8 mouse cellular contexts compared by ENCODE assay signal in the genomic region with DNA sequence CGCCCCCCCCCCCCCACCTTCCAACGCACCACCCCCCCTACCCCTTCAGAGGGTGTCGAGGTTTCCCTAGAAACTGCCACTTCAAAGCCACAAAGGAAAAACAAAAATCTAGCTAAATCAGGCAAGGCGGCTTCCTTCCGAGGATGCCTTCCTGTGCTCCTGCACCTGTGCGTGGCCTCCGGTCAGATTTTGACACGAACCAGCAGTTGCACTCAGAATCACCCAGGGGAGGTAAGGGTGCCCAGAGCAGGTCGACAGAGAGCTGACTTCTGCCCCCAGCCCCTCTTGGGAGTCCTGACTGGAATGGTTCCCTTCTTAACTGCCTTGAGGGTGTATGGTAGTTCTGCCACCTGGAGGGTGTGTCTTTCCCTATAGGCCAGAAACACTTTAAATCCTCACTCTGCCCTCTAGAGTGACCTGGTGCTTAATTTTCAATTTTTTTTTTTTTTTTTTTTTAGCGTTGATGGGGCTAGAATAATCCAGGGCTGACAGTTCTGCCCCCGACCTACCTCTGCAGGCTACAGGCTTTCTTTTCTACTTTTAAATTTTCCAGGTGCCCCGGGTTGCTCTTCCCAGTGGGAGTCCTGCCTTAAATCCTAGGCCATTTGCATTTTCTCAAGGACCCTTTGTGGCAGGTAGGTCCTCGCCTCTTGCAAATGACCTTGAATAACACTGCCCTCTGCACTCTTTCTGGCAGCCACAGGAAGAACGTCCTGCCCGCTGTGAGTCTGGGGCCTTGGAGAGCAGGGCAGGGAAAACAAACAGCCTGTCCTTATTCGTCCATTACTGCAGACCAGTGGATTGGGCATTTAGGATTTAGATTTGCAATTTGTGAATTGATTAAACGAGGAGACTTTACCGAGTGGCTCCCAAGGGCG.
DNase-seq lines count a peak whose midpoint lies in the region; ATAC-seq and TF ChIP-seq lines count a peak whose summit lies in the region.

No protein-coding gene starts in this region.

- ATAC-seq in hindbrain, embryonic 11.5 days (ENCODE audit: low FRiP score): peak; percentile 14; the same call in 1 of the 2 replicates
- ATAC-seq in liver, embryonic 12.5 days: no peak

- no peak for TF ChIP-seq POLR2A in ES-Bruce4 (IDR thresholded peaks at IDR 0.05; ENCODE audit: insufficient read depth, low read length)

- peak overlapping the region; percentile 26 for H3K9ac ChIP-seq in ES-Bruce4 (ENCODE audit: low read depth, poor library complexity, severe bottlenecking)
- 0 out of 2 replicates have a peak overlapping the region, but pooled peaks have one; percentile 32 for H3K9ac ChIP-seq in hindbrain, embryonic 11.5 days (ENCODE audit: low read depth, low read length)
- no peak overlapping the region for H3K9ac ChIP-seq in liver, embryonic 12.5 days

- peak overlapping the region; percentile 86 for H3K27ac ChIP-seq in ES-Bruce4 (ENCODE audit: insufficient read depth, low read length)
- no peak overlapping the region for H3K27ac ChIP-seq in hindbrain, embryonic 11.5 days (ENCODE audit: low read depth, low read length)
- H3K27ac ChIP-seq in liver, embryonic 12.5 days: no peak overlapping the region

- 10% methylated on average over 18 of the region's 19 CpGs for WGBS in hindbrain, embryonic 11.5 days
- 11% methylated on average over 19 of the region's 19 CpGs for WGBS in liver, embryonic 12.5 days (ENCODE audit: insufficient replicate concordance)

- DNase-seq in embryo, embryonic 10 days (ENCODE audit: low spot score): peak; percentile 60
- DNase-seq in embryo, embryonic 10.5 days (ENCODE audit: low spot score): no peak
- no peak for DNase-seq in hindbrain, embryonic 11.5 days (ENCODE audit: low spot score)
- peak; percentile 54 for DNase-seq in thymus, postnatal 0 days (ENCODE audit: low spot score)
- DNase-seq in left cerebral cortex, postnatal 36 days (ENCODE audit: low spot score in 2 of 2): no peak
- DNase-seq in testis, postnatal 10 days (ENCODE audit: low spot score): no peak

- no peaks in the 10 kb centered on the region for H3K36me3 ChIP-seq in ES-Bruce4 (ENCODE audit: control insufficient read depth, insufficient read depth, low read length, poor library complexity, severe bottlenecking)
- H3K36me3 ChIP-seq in hindbrain, embryonic 11.5 days (ENCODE audit: control insufficient read depth, insufficient read depth, low read length): no peaks in the 10 kb centered on the region
- no peaks in the 10 kb centered on the region for H3K36me3 ChIP-seq in liver, embryonic 12.5 days

- peak overlapping the region; percentile 19; the same call in 1 of the 2 replicates for H3K4me3 ChIP-seq in ES-Bruce4 (ENCODE audit: low read depth, low read length)
- peak overlapping the region; percentile 17; the same call in 1 of the 2 replicates for H3K4me3 ChIP-seq in hindbrain, embryonic 11.5 days (ENCODE audit: low read depth, low read length)
- H3K4me3 ChIP-seq in liver, embryonic 12.5 days: no peak overlapping the region

- TF ChIP-seq EP300 in ES-Bruce4 (IDR thresholded peaks at IDR 0.05; ENCODE audit: insufficient read depth, low read depth, low read length): peak; percentile 98

- intact Hi-C loops in left cerebral cortex, postnatal 36 days (cut with DNase I): no loop called here

- peak overlapping the region; percentile 36 for H3K4me2 ChIP-seq in hindbrain, embryonic 11.5 days (replicated peaks; ENCODE audit: low read depth, low read length)
- H3K4me2 ChIP-seq in liver, embryonic 12.5 days: peak overlapping the region; percentile 54

- no peaks in the 10 kb centered on the region for H3K27me3 ChIP-seq in ES-Bruce4 (ENCODE audit: control insufficient read depth, insufficient read depth, low read length, poor library complexity, severe bottlenecking)
- no peaks in the 10 kb centered on the region for H3K27me3 ChIP-seq in hindbrain, embryonic 11.5 days (ENCODE audit: control insufficient read depth, insufficient read depth, low read length)
- peaks cover 19% of the 10 kb centered on the region for H3K27me3 ChIP-seq in liver, embryonic 12.5 days (replicated peaks)

- no peaks in the 10 kb centered on the region for H3K9me3 ChIP-seq in ES-Bruce4 (replicated peaks; ENCODE audit: control insufficient read depth, insufficient read depth, low read length, poor library complexity, severe bottlenecking)
- no peaks in the 10 kb centered on the region for H3K9me3 ChIP-seq in hindbrain, embryonic 11.5 days (ENCODE audit: control insufficient read depth, low read length)
- no peaks in the 10 kb centered on the region for H3K9me3 ChIP-seq in liver, embryonic 12.5 days (replicated peaks)

- TF ChIP-seq CTCF in ES-Bruce4 (IDR thresholded peaks at IDR 0.05; ENCODE audit: low read depth, low read length): no peak

- H3K4me1 ChIP-seq in ES-Bruce4 (ENCODE audit: control insufficient read depth, insufficient read depth, low read length): peaks cover 7% of the 10 kb centered on the region
- no peaks in the 10 kb centered on the region for H3K4me1 ChIP-seq in hindbrain, embryonic 11.5 days (replicated peaks; ENCODE audit: control insufficient read depth, insufficient read depth, low read length)
- H3K4me1 ChIP-seq in liver, embryonic 12.5 days: peaks cover 7% of the 10 kb centered on the region; the same call in 1 of the 2 replicates

Comparison
In these comparisons a context has a peak if more than half of its experiments do, and no peak if none do; other contexts are left out.
1. DNase-seq: peak in embryo, embryonic 10 days (single experiment) and thymus, postnatal 0 days (single experiment); none in embryo, embryonic 10.5 days (single experiment), hindbrain, embryonic 11.5 days (single experiment), left cerebral cortex, postnatal 36 days (0 of 2) and testis, postnatal 10 days (single experiment).